Mouse (Mus musculus) left cerebral cortex, adult 11 months (tissue): ENCODE data around the gene Gm34653.
"Not testable (repeated sequence)": the region's sequence is repeated elsewhere in the genome, so short reads cannot be mapped to it uniquely, and the experiment has no call there.

ENCODE experiments used
- DNase-seq: peaks from one replicate; pipeline ENCODE4 v3.0.0; 2022; ENCODE audit warnings: low spot score

The Gm34653 gene

DNA sequence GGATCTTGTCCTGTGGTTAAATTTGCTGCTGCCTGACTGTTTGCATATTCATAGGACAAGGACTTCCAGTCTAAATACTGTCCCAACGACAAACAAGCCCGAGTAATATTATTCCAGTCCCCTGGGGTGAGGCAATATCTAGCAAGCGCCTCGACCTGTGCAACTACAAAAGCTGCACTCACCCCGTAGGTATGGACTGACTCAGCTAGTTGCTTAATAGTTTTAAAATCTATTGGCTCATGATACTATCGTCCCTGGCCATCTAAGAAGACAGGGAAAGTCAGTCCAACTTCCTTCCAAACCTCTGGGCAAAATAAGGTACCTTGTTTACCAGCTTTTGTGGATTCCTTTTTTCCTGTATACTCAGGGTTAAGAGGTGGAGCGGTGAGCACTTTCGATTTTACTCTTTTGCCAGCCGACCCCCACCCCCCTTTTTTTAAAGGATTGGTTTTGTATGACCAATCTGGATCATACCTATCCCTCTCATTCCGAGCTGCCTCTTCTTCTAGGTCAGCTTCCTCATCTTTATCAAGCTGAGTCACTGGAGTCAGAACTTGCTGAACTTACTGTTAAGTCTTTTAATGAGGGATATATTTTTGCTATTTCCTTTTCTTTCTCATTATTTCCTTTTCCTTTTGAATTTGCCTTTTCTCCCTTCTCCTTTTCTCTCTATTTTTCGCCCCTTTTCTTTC is at the start of gene Gm34653:
Gene Gm34653, plus strand, starts transcription at position 242 of the 692 bp plus-strand sequence.
- not testable (repeated sequence) for DNase-seq

- no peak for DNase-seq
Measured at GRCm38 (mm10) chr2:34783064-34784020, 49.5 kb upstream of the Gm34653 start.

DNA sequence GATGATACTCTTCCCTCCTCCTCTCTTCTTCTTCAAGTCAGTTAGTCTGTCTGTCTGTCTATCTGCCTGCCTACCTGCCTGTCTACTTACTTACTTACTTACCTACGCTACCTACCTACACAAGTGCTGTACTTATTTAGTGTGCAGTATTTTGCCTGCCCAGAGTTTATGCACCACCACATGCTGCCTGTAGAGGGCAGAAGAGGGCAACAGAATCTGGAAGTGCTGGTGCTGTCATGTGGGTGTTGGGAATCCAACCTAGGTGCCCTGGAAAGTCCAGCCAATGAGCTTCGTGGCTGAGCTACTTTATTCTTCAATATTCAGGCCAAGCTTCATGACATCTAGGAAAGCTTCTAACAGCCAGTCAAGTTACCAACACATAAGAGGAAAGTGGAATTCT is 48.7 kb upstream of the Gm34653 start:
- DNase-seq: no peak

- no peak for DNase-seq
Measured at GRCm38 (mm10) chr2:34790282-34790681, 42.5 kb upstream of the Gm34653 start.

DNA sequence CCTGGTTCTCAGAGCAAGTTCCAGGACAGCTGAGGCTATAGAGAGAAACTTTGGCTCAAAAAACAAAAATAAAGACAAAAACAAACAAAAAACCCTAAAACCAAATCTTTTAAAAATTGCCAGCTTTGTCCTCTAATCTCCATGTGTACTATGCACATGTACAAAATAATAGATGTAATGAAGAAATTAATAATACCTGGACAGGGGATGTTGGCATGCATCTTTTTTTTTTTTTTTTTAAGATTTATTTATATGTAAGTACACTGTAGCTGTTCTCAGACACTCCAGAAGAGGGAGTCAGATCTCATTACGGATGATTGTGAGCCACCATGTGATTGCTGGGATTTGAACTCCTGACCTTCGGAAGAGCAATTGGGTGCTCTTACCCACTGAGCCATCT is 40.3 kb upstream of the Gm34653 start:
- DNase-seq: not testable (repeated sequence)

GRCm38 (mm10) chr2:34794511-34794910 is 38.3 kb upstream of the Gm34653 start:
- no peak for DNase-seq

GRCm38 (mm10) chr2:34795426-34795825 is 37.4 kb upstream of the Gm34653 start:
- DNase-seq: no peak

DNA sequence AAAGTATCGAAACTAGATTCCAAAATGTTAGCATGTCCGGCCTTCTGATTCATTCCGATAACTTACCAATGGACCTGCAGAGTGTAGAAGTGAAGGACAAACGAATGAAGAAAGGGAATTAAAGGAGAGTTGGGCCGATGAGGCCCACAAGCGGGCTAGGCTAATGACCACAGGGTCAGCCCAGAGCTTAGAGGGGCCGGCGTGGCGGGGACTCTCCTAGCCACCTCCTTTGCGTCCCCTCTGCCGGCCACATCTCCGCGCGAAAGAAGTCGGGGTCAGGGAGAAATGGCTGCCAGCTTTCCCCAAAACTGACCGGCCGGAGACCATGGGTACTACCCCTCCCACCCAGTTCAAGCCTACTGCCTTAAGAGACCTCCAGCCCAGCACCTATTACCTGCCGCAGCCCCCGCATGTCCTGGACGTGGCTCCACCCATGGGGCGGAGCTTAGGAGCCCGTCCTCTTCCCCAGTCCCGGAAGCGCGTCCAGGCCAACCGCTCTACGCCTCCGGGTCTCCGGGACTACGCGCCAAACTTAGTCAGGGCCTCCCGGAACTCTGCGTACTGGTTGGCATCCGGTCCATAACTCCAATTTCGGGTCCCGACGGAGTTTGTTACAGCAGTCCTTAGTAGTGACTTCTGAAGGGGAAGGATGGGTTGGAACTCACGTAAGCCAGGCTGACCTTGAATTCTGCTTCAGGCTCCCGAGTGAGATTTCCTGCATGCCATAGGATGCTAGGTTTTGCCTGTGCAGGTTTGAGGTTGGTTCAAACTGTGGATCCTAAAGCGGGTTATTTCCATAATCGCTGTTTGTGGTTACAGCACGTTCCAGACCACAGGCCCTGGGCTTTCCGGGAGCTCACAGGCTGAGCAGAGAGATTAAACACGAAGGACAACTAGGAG is 33.2 kb upstream of the Gm34653 start, which contains the start of gene Rabepk:
Gene Rabepk, minus strand, starts transcription at position 556 of the 900 bp plus-strand sequence.
- DNase-seq: peak; percentile 67

DNA sequence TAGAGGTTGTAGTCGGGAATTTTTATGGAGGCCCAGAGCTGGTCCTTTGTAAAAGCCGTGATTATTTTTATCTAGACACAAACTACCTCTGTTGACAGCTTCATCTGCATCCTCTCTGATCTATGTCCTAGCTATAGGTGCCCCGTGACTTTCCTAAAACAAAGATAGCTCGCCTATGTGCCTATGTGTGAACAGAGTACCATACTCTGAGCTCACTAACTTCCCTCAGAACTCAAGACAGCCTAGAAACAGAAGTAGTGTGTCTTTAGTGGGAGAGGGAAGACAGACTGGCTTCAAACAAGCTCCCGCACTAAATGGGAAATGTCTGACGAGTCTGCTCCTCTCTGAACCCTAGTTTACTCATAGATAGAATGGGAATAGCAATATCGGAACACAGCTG is 32.4 kb upstream of the Gm34653 start:
- no peak for DNase-seq

- peak; percentile 98 for DNase-seq
Measured at GRCm38 (mm10) chr2:34801516-34802482, 31.0 kb upstream of the Gm34653 start.

DNA sequence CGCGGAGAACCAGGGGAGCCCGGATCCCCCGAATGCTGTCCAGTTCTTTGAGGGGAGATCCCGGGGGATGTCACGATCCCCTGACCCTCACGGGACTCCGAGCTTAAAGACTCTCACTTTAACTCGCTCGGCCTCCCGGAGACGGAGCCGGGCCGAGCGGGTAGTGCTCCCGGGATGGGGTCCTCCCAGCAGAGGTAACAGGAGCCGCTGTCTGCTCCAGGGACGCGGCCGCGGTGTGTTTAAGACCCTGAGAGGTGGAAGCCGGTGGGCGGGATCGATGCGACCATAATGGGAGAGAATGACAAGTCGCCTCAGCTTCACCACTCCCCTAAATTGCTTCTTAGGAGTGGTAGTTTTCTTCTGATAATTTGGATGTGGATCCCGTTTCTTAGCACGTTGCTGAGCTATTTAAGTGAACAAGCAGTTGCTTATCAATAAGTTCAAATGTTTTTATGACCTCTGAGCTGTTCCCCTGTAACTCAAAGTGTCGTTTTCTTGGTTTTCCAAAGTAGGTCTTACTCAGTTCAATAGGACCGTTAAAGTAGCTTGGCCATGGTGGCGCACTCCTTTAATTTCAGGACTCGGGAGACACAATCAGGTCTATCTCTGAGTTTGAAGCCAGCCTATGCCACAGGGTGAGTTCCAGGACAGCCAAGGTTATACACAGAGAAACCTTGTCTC is 30.1 kb upstream of the Gm34653 start:
- DNase-seq: not testable (repeated sequence)

DNA sequence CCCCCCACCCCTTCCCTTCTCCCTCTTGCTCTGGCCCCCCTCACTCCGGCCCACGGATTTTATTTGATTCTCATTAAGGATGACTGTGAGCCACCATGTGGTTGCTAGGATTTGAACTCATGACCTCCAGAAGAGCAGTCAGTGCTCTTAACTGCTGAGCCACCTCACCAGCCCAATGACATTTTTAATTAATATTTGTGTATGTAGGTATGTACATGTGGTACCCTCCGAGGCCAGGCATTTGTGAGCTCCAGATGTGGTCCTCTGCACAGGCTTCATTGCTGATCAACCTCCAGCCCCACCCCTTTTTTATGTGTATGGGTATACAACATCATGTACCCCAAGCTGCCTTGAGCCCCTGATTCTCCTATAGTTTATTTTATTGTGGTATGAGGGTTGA is 29.1 kb upstream of the Gm34653 start:
- DNase-seq: no peak

- DNase-seq: no peak
Measured at GRCm38 (mm10) chr2:34804172-34804571, 28.6 kb upstream of the Gm34653 start.

DNA sequence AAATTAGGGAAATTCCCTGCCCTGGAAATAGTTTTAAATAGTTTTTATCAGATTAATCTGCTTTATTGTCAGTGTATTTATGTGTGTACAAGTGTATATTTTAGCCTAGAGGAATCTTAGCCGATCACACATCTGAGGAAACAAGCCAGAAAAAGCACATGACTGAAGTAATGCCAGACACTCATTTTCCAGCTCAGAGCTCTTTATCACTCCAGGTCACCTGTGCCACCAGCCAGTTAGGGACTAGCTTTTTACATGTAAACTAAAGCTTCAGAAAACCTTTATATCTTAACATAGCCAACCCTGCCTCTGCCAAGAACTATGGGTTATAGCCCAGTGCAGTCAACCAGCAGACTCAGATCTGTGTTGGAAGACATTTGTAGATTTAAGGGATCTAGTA is 28.0 kb upstream of the Gm34653 start:
- DNase-seq: no peak

GRCm38 (mm10) chr2:34805364-34805950 is 27.4 kb upstream of the Gm34653 start:
- no peak for DNase-seq

- DNase-seq: no peak
Measured at GRCm38 (mm10) chr2:34808057-34808456, 24.8 kb upstream of the Gm34653 start.

GRCm38 (mm10) chr2:34809568-34809967 is 23.2 kb upstream of the Gm34653 start:
- DNase-seq: no peak

DNA sequence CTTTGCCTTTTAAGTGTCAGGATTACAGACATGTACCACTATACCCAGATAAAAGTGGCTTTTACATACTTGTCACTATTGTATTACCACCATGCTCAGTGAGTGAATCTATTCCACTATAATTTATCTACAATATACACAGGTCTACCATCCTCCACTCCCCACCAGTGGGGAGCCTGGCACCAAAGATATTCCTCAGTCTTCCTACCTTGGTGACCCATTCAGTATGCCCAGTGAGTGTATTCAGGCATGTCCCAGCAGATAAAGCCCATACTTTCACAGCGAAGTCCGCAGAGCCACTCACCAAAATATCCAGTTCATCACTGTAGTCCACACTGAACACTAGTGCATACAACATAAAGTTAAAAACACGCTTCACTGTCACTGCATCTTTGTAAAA is 22.0 kb upstream of the Gm34653 start:
- DNase-seq: no peak

- DNase-seq: no peak
Measured at GRCm38 (mm10) chr2:34812706-34813105, 20.1 kb upstream of the Gm34653 start.

DNA sequence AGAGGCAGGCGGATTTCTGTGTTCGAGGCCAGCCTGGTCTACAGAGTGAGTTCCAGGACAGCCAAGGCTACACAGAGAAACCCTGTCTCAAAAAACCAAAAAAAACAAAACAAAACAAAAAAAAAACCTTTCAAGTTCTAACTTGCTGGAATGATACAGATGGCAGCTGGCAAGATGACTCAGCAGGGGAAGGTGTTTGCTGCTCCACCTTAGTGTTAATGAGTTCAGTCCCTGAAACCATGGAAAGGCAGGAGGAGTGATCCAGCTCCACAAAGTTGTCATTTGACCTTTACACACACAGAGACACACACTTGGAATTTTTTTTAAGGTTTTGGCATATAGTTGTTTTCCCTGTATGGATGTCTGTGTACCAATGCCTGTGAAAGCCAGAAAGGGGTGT is 16.9 kb upstream of the Gm34653 start:
- not testable (repeated sequence) for DNase-seq
